ENCODE assay signal across 9 mouse cellular contexts in the genomic region with DNA sequence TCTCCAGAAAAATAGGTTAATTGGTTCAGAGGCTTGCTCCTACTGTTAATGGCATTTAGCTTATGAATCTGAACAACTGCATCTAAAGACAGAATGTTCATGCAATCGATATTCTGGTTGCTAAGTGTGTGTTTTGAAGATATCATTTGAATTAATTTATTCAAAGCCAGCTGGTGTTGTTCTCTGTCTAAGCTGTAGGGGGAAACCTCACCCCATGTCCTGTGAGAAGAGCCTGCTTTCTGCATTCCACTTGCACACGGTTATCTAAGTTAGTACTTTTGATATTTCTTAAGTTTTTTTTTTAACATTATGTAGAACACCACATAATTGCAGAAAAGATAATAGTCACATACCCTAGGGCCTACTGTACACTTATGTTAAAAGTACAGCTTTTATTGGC.
DNase-seq lines count a peak whose midpoint lies in the region; ATAC-seq lines count a peak whose summit lies in the region.
"Had no signal": no experiment of that assay in that cellular context is flagged by ENCODE, and none has a peak within 500 bp of the region (broad histone marks: within the 10 kb centered on the region; RNA-seq: fewer than 3 reads in every experiment).

No protein-coding gene starts in this region.

- 22% methylated on average over 2 of the region's 2 CpGs for WGBS in forebrain, embryonic 14.5 days
- WGBS in forebrain, embryonic 11.5 days, result 41% methylated on average over 2 of the region's 2 CpGs
- 23% methylated on average over 2 of the region's 2 CpGs for WGBS in midbrain, embryonic 16.5 days

- H3K4me2 ChIP-seq in forebrain, embryonic 14.5 days (ENCODE audit: low read length), result no peak overlapping the region
- H3K4me2 ChIP-seq in forebrain, embryonic 11.5 days (ENCODE audit: low read depth, low read length, severe bottlenecking), result no peak overlapping the region
- H3K4me2 ChIP-seq in midbrain, embryonic 16.5 days (ENCODE audit: low read length), result no peak overlapping the region

- H3K27me3 ChIP-seq in forebrain, embryonic 14.5 days (replicated peaks; ENCODE audit: control insufficient read depth, insufficient read depth, low read length), result no peaks in the 10 kb centered on the region
- H3K27me3 ChIP-seq in forebrain, embryonic 11.5 days (ENCODE audit: control insufficient read depth, insufficient read depth, low read length), result no peaks in the 10 kb centered on the region
- H3K27me3 ChIP-seq in midbrain, embryonic 16.5 days (ENCODE audit: control insufficient read depth, insufficient read depth, low read depth, low read length), result no peaks in the 10 kb centered on the region; the same call in 1 of the 2 replicates

- H3K9ac ChIP-seq in forebrain, embryonic 14.5 days (ENCODE audit: low read length), result no peak overlapping the region
- H3K9ac ChIP-seq in forebrain, embryonic 11.5 days (ENCODE audit: low read length), result no peak overlapping the region
- no peak overlapping the region for H3K9ac ChIP-seq in midbrain, embryonic 16.5 days (ENCODE audit: low read depth, low read length)

- H3K36me3 ChIP-seq in forebrain, embryonic 14.5 days (ENCODE audit: control insufficient read depth, insufficient read depth, low read length), result no peaks in the 10 kb centered on the region
- no peaks in the 10 kb centered on the region for H3K36me3 ChIP-seq in forebrain, embryonic 11.5 days (ENCODE audit: control insufficient read depth, insufficient read depth, low read length)
- no peaks in the 10 kb centered on the region for H3K36me3 ChIP-seq in midbrain, embryonic 16.5 days (ENCODE audit: control insufficient read depth, insufficient read depth, low read length)

- peak; percentile 84 for DNase-seq in forebrain, embryonic 14.5 days (ENCODE audit: low spot score)
- DNase-seq in forebrain, embryonic 11.5 days (ENCODE audit: low spot score), result no peak
- peak; percentile 15 for DNase-seq in ovary, postnatal 14 days (ENCODE audit: low spot score)
- DNase-seq in ovary, postnatal 36 days (ENCODE audit: low spot score), result no peak
- peak; percentile 38 to 80 for DNase-seq in frontal cortex, postnatal 36 days (ENCODE audit: low spot score in 2 of 2)
- DNase-seq in natural killer cell, adult 2 months (ENCODE audit: low spot score in 2 of 2), result no peak

- H3K27ac ChIP-seq in forebrain, embryonic 14.5 days (ENCODE audit: low read depth, low read length), result no peak overlapping the region
- no peak overlapping the region for H3K27ac ChIP-seq in forebrain, embryonic 11.5 days (ENCODE audit: low read depth, low read length)
- no peak overlapping the region for H3K27ac ChIP-seq in midbrain, embryonic 16.5 days (ENCODE audit: low read length)
- H3K27ac ChIP-seq: macrophage had no signal

- H3K9me3 ChIP-seq in forebrain, embryonic 14.5 days (replicated peaks; ENCODE audit: control insufficient read depth, low read length), result no peaks in the 10 kb centered on the region
- no peaks in the 10 kb centered on the region for H3K9me3 ChIP-seq in forebrain, embryonic 11.5 days (ENCODE audit: control insufficient read depth, low read length)
- H3K9me3 ChIP-seq in midbrain, embryonic 16.5 days (replicated peaks; ENCODE audit: control insufficient read depth, low read length, poor library complexity, severe bottlenecking), result no peaks in the 10 kb centered on the region

- ATAC-seq in forebrain, embryonic 14.5 days, result peak; percentile 68; the same call in 1 of the 2 replicates
- ATAC-seq in forebrain, embryonic 11.5 days (replicated peaks; ENCODE audit: low FRiP score), result no peak
- 0 out of 2 replicates have a peak, but pooled peaks have one; percentile 54 for ATAC-seq in midbrain, embryonic 16.5 days
- ATAC-seq in activated CD4-positive, CD25-positive, alpha-beta regulatory T cell, adult 4 months, result no peak

- H3K4me1 ChIP-seq in forebrain, embryonic 14.5 days (ENCODE audit: control insufficient read depth, insufficient read depth, low read length), result no peaks in the 10 kb centered on the region
- no peaks in the 10 kb centered on the region for H3K4me1 ChIP-seq in forebrain, embryonic 11.5 days (replicated peaks; ENCODE audit: control insufficient read depth, insufficient read depth, low read length)
- H3K4me1 ChIP-seq in midbrain, embryonic 16.5 days (ENCODE audit: control insufficient read depth, insufficient read depth, low read length), result no peaks in the 10 kb centered on the region

- H3K4me3 ChIP-seq in forebrain, embryonic 14.5 days (ENCODE audit: low read depth, low read length), result no peak overlapping the region
- no peak overlapping the region for H3K4me3 ChIP-seq in forebrain, embryonic 11.5 days (ENCODE audit: low read depth, low read length)
- H3K4me3 ChIP-seq in midbrain, embryonic 16.5 days (ENCODE audit: low read depth, low read length), result no peak overlapping the region

Comparison
In these comparisons a context has a peak if more than half of its experiments do, and no peak if none do; other contexts are left out.
1. ATAC-seq: peak in forebrain, embryonic 14.5 days (single experiment) and midbrain, embryonic 16.5 days (single experiment); none in forebrain, embryonic 11.5 days (single experiment) and activated CD4-positive, CD25-positive, alpha-beta regulatory T cell, adult 4 months (single experiment).
2. DNase-seq: peak in forebrain, embryonic 14.5 days (single experiment), ovary, postnatal 14 days (single experiment) and frontal cortex, postnatal 36 days (2 of 2); none in forebrain, embryonic 11.5 days (single experiment), ovary, postnatal 36 days (single experiment) and natural killer cell, adult 2 months (0 of 2).